Mouse (Mus musculus) limb, embryonic 11.5 days (tissue): ENCODE measurements around the gene Srek1. TPM values are rescaled to one million over a fixed set of nuclear protein-coding genes. Genes with fewer than 3 reads are reported as not detected.

Source experiments
- ATAC-seq: fragments of 200-750 bp; cut with Nextera tagmentation; 2 replicates; pipeline ENCODE4 v1.8.0; 2017; ENCODE audit warnings: low read depth; ENCODE audit not compliant: insufficient number of reproducible peaks, low FRiP score, low TSS enrichment
- DNase-seq: peaks from one replicate; pipeline ENCODE4 v3.0.0-alpha.2; 2015; ENCODE audit warnings: low spot score
- H3K27ac ChIP-seq: fragments of 300-500 bp; sonication (generic); replicated peaks from 2 replicates; pipeline ENCODE4 v1.5.1; 2014; ENCODE audit warnings: low read depth, mild to moderate bottlenecking, low read length
- H3K27me3 ChIP-seq: fragments of 300-500 bp; sonication (generic); 2 replicates; pipeline ENCODE4 v1.6.1; 2014; ENCODE audit warnings: mild to moderate bottlenecking, low read length, mixed read lengths; ENCODE audit not compliant: control insufficient read depth, insufficient read depth
- H3K36me3 ChIP-seq: fragments of 300-500 bp; sonication (generic); 2 replicates; pipeline ENCODE4 v1.6.1; 2014; ENCODE audit warnings: mild to moderate bottlenecking, low read length, moderate library complexity, mixed read lengths; ENCODE audit not compliant: control insufficient read depth, insufficient read depth
- H3K4me1 ChIP-seq: fragments of 300-500 bp; sonication (generic); 2 replicates; pipeline ENCODE4 v1.6.1; 2014; ENCODE audit warnings: low read length, mixed read lengths; ENCODE audit not compliant: control insufficient read depth, insufficient read depth
- H3K4me2 ChIP-seq: fragments of 300-500 bp; sonication (generic); 2 replicates; pipeline ENCODE4 v1.6.1; 2014; ENCODE audit warnings: low read depth, mild to moderate bottlenecking, moderate library complexity; ENCODE audit not compliant: severe bottlenecking
- H3K4me3 ChIP-seq: fragments of 300-500 bp; sonication (generic); 2 replicates; pipeline ENCODE4 v1.5.1; 2014; ENCODE audit warnings: low read depth, low read length
- H3K9ac ChIP-seq: fragments of 300-500 bp; sonication (generic); 2 replicates; pipeline ENCODE4 v1.6.1; 2014; ENCODE audit warnings: mild to moderate bottlenecking, low read length
- H3K9me3 ChIP-seq: fragments of 300-500 bp; sonication (generic); 2 replicates; pipeline ENCODE4 v1.6.1; 2016; ENCODE audit warnings: low read length; ENCODE audit not compliant: control insufficient read depth
- WGBS: fragments of 180-500 bp; shearing (Covaris S2); extraction: QIAGEN DNeasy Blood & Tissue Kit; methylation state at CpG from one replicate; pipeline ENCODE4 v1.1.7; 2014; 5-methylcytosine and 5-hydroxymethylcytosine counted together
- polyA plus RNA-seq: library from polyadenylated mRNA; unstranded; fragments of >200 nt; fragmentation: Nextera tagmentation; extraction: Ambion mirVana; gene quantifications from 2 replicates; pipeline ENCODE4 v1.2.1, GENCODE M21; 2014

Gene Srek1
- polyA plus RNA-seq, 1 experiment from 2014 or later: 115 TPM

GRCm38 (mm10) chr13:103705436-103705978, 68.9 kb downstream of the Srek1 start:
- Histone ChIP-seq H3K36me3 (no peaks in the 10 kb centered on the region), H3K27me3 (no peaks in the 10 kb centered on the region), H3K4me2 (no peak overlapping the region), H3K4me1 (no peaks in the 10 kb centered on the region), H3K9me3 (no peaks in the 10 kb centered on the region), H3K27ac (no peak overlapping the region), H3K4me3 (no peak overlapping the region), H3K9ac (no peak overlapping the region)
- no peak for ATAC-seq
- DNase-seq: no peak
- WGBS: 74% methylated on average over 6 of the region's 6 CpGs

GRCm38 (mm10) chr13:103703833-103704232, 70.6 kb downstream of the Srek1 start:
- Histone ChIP-seq H3K36me3 (no peaks in the 10 kb centered on the region), H3K27ac (no peak overlapping the region), H3K9me3 (no peaks in the 10 kb centered on the region), H3K9ac (no peak overlapping the region), H3K4me3 (no peak overlapping the region), H3K4me1 (no peaks in the 10 kb centered on the region), H3K27me3 (no peaks in the 10 kb centered on the region), H3K4me2 (no peak overlapping the region)
- ATAC-seq (no peak), DNase-seq (no peak)
- 67% methylated on average over 6 of the region's 6 CpGs for WGBS

GRCm38 (mm10) chr13:103703386-103703785, 71.0 kb downstream of the Srek1 start:
- no peak overlapping the region for H3K4me3 ChIP-seq
- H3K4me1 ChIP-seq: no peaks in the 10 kb centered on the region
- H3K9ac ChIP-seq: no peak overlapping the region
- no peaks in the 10 kb centered on the region for H3K9me3 ChIP-seq
- 41% methylated on average over 7 of the region's 7 CpGs for WGBS
- DNase-seq: peak; percentile 88
- no peak overlapping the region for H3K4me2 ChIP-seq
- no peaks in the 10 kb centered on the region for H3K36me3 ChIP-seq
- no peaks in the 10 kb centered on the region for H3K27me3 ChIP-seq
- no peak overlapping the region for H3K27ac ChIP-seq
- ATAC-seq: peak; percentile 44

DNA sequence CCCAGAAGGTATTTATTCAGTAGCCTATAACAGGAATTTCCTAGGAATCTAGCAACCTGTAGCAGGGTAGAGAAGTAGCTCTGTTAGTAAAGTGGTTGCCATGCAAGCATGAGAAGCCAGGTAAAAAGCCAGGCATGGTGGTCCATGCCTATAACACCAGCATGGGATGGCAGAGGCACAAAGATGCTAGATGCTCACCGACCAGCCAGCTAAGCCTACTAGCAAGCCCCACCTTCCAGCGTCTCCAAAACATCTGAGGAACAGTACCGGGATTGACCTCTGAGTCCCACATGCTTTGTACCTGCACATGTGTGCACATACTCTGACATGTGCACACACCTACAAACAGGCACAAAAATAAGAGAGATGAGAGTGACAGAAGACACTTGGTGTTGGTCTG, 72.1 kb downstream of the Srek1 start:
- H3K4me3 ChIP-seq: no peak overlapping the region
- no peaks in the 10 kb centered on the region for H3K36me3 ChIP-seq
- H3K4me2 ChIP-seq: no peak overlapping the region
- WGBS: 81% methylated on average over 3 of the region's 3 CpGs
- H3K27me3 ChIP-seq: no peaks in the 10 kb centered on the region
- H3K4me1 ChIP-seq: no peaks in the 10 kb centered on the region
- no peaks in the 10 kb centered on the region for H3K9me3 ChIP-seq
- no peak for DNase-seq
- ATAC-seq: no peak
- H3K27ac ChIP-seq: no peak overlapping the region
- H3K9ac ChIP-seq: no peak overlapping the region

DNA sequence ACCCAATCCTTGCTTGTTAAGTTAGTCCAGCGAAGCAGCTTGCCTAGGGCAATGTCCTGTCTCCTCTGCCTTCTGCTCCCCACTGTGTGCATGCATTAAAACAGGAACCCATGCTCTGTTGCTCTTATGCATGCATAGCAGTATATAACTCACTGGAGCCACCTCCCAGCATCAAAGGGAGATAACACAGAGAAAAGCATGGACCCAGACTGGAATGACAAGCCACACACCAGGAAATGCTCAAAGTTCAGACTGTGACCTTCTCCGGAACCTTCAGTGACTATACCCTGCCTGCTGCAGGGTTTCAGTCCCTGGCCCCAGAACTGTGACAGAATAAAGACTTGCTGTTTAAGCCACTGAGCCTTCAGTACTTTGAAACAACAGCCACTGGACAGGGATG, 73.7 kb downstream of the Srek1 start:
- Histone ChIP-seq H3K4me1 (no peaks in the 10 kb centered on the region), H3K9me3 (no peaks in the 10 kb centered on the region), H3K27me3 (no peaks in the 10 kb centered on the region), H3K27ac (no peak overlapping the region), H3K9ac (no peak overlapping the region), H3K4me3 (no peak overlapping the region), H3K4me2 (no peak overlapping the region), H3K36me3 (no peaks in the 10 kb centered on the region)
- no peak for ATAC-seq
- WGBS: 79% methylated on average over 2 of the region's 2 CpGs
- DNase-seq: no peak

DNA sequence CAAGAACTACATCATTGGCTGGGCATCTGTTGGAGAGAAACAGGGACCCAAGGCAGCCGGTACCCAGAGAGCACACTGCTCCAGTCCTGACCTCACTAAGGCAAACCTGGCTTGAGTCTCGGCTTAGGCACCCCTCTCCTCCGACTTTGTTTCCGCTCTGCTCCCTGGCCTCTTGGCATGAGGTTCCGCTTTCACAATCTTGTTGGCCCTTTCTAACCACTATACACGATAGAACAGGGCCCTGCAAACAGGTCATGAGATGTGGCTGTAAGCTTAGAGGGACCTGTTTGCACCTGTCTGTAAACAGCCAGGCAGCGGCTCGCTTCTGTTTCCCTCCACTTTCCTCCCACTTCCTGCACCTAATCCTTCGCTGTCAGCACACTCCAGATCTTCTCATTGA, 76.4 kb downstream of the Srek1 start:
- ATAC-seq (no peak), DNase-seq (no peak)
- no peak overlapping the region for H3K27ac ChIP-seq

DNA sequence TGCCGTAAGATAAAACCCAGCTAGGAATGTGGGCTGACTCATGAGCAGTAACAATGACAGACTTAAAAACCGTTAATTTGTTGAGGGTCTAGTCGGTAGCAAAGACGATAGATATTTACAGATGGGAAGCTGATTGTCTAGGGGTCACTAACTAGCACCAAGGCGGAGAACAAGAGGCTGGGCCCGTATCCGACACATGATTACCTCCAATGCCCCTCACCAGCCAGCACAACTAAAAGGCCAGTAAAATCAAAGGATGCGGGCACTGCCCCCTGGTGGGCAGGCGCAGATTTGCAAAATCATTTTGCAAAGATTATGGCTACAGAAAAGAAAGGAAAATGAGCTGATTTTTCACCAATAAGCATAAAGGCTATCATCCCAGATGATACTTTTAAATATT, 78.2 kb downstream of the Srek1 start:
- no peaks in the 10 kb centered on the region for H3K27me3 ChIP-seq
- H3K4me1 ChIP-seq: no peaks in the 10 kb centered on the region
- DNase-seq (peak; percentile 73), ATAC-seq (no peak)
- H3K4me2 ChIP-seq: no peak overlapping the region
- no peaks in the 10 kb centered on the region for H3K36me3 ChIP-seq
- H3K27ac ChIP-seq: no peak overlapping the region
- H3K9ac ChIP-seq: no peak overlapping the region
- WGBS: 46% methylated on average over 9 of the region's 9 CpGs
- no peaks in the 10 kb centered on the region for H3K9me3 ChIP-seq
- no peak overlapping the region for H3K4me3 ChIP-seq

More for the DNA sequence above, 76.4 kb downstream of the Srek1 start:
- Histone ChIP-seq H3K4me1 (no peaks in the 10 kb centered on the region), H3K27me3 (no peaks in the 10 kb centered on the region), H3K9me3 (no peaks in the 10 kb centered on the region), H3K9ac (no peak overlapping the region), H3K36me3 (no peaks in the 10 kb centered on the region), H3K4me3 (no peak overlapping the region), H3K4me2 (no peak overlapping the region)
- WGBS: 63% methylated on average over 9 of the region's 9 CpGs

- no peaks in the 10 kb centered on the region for H3K27me3 ChIP-seq
- H3K4me3 ChIP-seq: no peak overlapping the region
- no peaks in the 10 kb centered on the region for H3K36me3 ChIP-seq
- no peak overlapping the region for H3K9ac ChIP-seq
- H3K9me3 ChIP-seq: no peaks in the 10 kb centered on the region
- no peak overlapping the region for H3K4me2 ChIP-seq
- no peak for ATAC-seq
- no peaks in the 10 kb centered on the region for H3K4me1 ChIP-seq
- no peak for DNase-seq
- no peak overlapping the region for H3K27ac ChIP-seq
- 72% methylated on average over 6 of the region's 6 CpGs for WGBS
Observed at GRCm38 (mm10) chr13:103695456-103695855, 79.0 kb downstream of the Srek1 start.
